Mouse (Mus musculus): ENCODE data around the gene Slc38a9. TPM values are rescaled to one million over a fixed set of nuclear protein-coding genes. Genes with fewer than 3 reads are reported as not detected.

Slc38a9 gene
- polyA plus RNA-seq, 1 experiment from 2014 or later = 13.7 TPM

DNA sequence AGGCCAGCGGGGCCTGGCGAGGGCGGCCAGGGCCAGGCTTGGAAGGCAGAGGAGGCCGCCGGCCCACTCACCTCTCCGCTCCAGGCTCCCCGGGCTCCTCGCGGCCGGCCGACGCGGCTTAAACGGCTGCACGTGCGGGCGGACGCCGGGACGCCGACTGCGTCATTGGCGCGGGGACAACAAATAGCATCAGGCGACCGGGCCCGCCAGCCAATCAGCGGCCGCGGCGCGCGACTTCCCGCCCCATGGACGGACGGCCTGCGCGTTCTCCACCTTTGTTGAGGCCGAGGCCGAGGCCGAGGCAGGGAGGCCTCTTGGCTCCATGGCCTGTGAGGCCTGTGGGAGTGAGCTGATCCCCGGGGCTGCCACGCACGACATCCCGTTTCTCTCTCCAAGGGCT lies 8.3 kb upstream of the Slc38a9 start, which contains the start of gene Ddx4:
Ddx4 (minus strand) TSS at position 271 of the 400 bp plus-strand sequence.
- H3K36me3 ChIP-seq = no peaks in the 10 kb centered on the region
- ATAC-seq (ENCODE audit: borderline replicate concordance, extremely low read depth, low FRiP score, low TSS enrichment) = no peak
- H3K9ac ChIP-seq = no peak within 1 kb of the TSS
- H3K4me1 ChIP-seq = no peaks in the 10 kb centered on the region
- WGBS = 60% methylated on average over 45 of the region's 45 CpGs
- H3K27me3 ChIP-seq = no peaks in the 10 kb centered on the region
- H3K9me3 ChIP-seq = no peaks in the 10 kb centered on the region
- H3K27ac ChIP-seq = no peak within 1 kb of the TSS
- no peak within 1 kb of the TSS for H3K4me2 ChIP-seq
- no peak within 1 kb of the TSS for H3K4me3 ChIP-seq

- Histone ChIP-seq H3K4me2 (peak overlapping the region; percentile 82), H3K9ac (0 out of 2 replicates have a peak overlapping the region, but pooled peaks have one; percentile 19), H3K36me3 (no peaks in the 10 kb centered on the region), H3K9me3 (no peaks in the 10 kb centered on the region), H3K4me1 (peaks cover 8% of the 10 kb centered on the region; the same call in 1 of the 2 replicates), H3K27ac (no peak overlapping the region), H3K4me3 (peak overlapping the region; percentile 64), H3K27me3 (no peaks in the 10 kb centered on the region)
- WGBS = 2% methylated on average over 10 of the region's 10 CpGs
- ATAC-seq (ENCODE audit: borderline replicate concordance, extremely low read depth, low FRiP score, low TSS enrichment) = peak; percentile 21; the same call in 1 of the 2 replicates
These were observed 471 bp upstream of the Slc38a9 start for GRCm38 (mm10) chr13:112659986-112660573.

DNA sequence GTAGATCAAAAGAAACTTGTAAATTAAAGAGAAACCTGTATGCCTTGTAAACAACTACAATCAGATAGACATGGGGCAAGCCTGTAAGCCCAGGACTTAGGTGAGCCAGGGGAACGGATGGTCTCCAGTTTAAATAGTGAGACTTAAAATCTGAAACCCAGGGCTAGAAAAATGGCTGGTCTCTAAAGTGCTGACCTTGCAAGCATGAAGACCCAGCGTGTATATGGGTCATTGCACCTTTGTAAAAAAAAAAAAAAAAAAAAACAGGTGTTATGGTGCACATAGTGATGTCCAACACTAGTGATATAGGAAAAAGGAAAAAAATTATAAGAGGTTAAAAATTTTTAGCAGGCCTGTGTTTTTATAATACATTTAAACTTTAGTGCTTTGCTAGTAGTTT lies 1.1 kb downstream of the Slc38a9 start:
- Histone ChIP-seq H3K4me2 (peak overlapping the region; percentile 82), H3K9ac (no peak overlapping the region), H3K9me3 (no peaks in the 10 kb centered on the region), H3K27ac (no peak overlapping the region), H3K4me3 (0 out of 2 replicates have a peak overlapping the region, but pooled peaks have one; percentile 64), H3K4me1 (peaks cover 8% of the 10 kb centered on the region; the same call in 1 of the 2 replicates), H3K27me3 (no peaks in the 10 kb centered on the region), H3K36me3 (no peaks in the 10 kb centered on the region)
- ATAC-seq (ENCODE audit: borderline replicate concordance, extremely low read depth, low FRiP score, low TSS enrichment) = no peak
- 79% methylated on average over 2 of the region's 2 CpGs for WGBS

DNA sequence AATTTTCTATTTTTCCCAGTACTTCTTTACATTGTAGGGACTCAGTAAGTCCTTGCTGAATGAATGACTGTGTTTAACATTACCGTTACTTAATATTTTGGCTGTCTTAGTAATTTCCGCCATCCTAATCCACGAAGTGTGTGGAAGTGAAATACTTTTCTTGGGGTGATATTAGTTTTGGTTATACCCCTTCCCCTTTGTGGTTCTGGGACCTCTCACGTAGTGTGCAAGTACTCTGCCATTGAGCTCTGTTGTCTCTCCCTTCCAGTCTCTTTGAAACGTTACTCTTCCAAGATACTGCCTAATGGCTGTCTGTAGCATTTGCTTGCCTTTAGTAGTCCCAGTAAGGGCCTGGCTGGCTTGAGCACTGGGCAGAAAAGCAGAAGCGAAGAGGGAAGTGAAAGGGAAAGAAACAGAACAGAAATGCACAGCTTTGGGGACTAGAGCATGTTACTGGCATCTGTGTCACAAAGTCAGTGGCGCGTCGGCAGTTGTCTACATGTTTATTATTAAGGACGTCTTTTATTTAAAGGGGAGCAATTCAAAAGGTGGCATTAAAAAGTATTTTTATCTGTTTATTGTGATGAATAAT lies 6.0 kb downstream of the Slc38a9 start:
- no peak overlapping the region for H3K4me3 ChIP-seq
- H3K4me2 ChIP-seq = no peak overlapping the region
- ATAC-seq (ENCODE audit: borderline replicate concordance, extremely low read depth, low FRiP score, low TSS enrichment) = no peak
- no peak overlapping the region for H3K9ac ChIP-seq
- no peaks in the 10 kb centered on the region for H3K4me1 ChIP-seq
- WGBS = 82% methylated on average over 10 of the region's 10 CpGs
- H3K27me3 ChIP-seq = no peaks in the 10 kb centered on the region
- H3K9me3 ChIP-seq = no peaks in the 10 kb centered on the region
- H3K36me3 ChIP-seq = no peaks in the 10 kb centered on the region
- H3K27ac ChIP-seq = no peak overlapping the region

DNA sequence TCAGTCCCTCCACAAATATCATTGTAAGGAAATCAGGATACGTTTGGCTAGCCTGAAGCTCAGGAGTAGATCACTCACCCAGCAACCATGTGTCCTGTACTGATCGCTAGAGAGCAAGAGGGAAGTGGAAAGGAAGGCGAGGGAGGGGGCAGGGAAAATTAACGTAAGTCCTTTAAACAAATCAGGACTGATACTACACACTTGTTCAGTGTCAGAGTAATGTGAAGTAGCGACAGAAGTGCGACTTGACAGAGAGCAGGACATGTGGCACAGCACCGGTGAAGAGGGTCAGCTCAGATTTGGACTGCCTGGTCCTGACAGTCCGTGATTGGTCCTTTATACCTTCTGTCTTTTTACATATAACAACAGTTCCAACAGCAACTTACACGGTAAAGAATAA lies 6.7 kb downstream of the Slc38a9 start:
- Histone ChIP-seq H3K9me3 (no peaks in the 10 kb centered on the region), H3K4me2 (no peak overlapping the region)

GRCm38 (mm10) chr13:112671708-112672107 lies 11.2 kb downstream of the Slc38a9 start:
- no peaks in the 10 kb centered on the region for H3K4me1 ChIP-seq
- H3K9me3 ChIP-seq = no peaks in the 10 kb centered on the region
- H3K36me3 ChIP-seq = no peaks in the 10 kb centered on the region
- no peak for ATAC-seq (ENCODE audit: borderline replicate concordance, extremely low read depth, low FRiP score, low TSS enrichment)
- H3K4me3 ChIP-seq = no peak overlapping the region
- no peak overlapping the region for H3K27ac ChIP-seq
- WGBS = 49% methylated on average over 13 of the region's 13 CpGs
- H3K4me2 ChIP-seq = no peak overlapping the region
- H3K27me3 ChIP-seq = no peaks in the 10 kb centered on the region
- H3K9ac ChIP-seq = no peak overlapping the region

More for the DNA sequence above, 6.7 kb downstream of the Slc38a9 start:
- Histone ChIP-seq H3K36me3 (no peaks in the 10 kb centered on the region), H3K4me3 (no peak overlapping the region), H3K9ac (no peak overlapping the region), H3K27ac (no peak overlapping the region), H3K27me3 (no peaks in the 10 kb centered on the region), H3K4me1 (no peaks in the 10 kb centered on the region)
- ATAC-seq (ENCODE audit: borderline replicate concordance, extremely low read depth, low FRiP score, low TSS enrichment) = no peak
- WGBS = 55% methylated on average over 9 of the region's 9 CpGs

DNA sequence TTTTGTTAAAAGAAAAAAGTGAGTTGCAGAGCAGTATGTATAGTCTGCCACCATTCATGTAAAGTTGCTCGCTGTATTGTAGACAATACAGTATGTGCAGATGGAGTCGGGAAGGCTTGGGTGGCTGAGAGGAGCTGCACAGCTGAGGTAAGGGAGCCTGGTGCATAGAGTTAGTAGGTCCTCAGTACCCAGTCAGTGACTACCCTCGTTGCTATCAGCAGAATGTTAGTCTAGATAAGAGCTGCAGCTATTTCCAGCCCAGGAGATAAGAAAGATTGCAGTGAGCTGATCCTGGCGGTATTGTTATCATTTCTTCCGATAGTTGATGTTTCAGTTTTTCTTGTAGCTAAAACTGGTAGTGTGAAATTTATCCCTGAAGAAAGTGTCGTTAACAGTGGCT lies 12.2 kb downstream of the Slc38a9 start:
- Histone ChIP-seq H3K27me3 (no peaks in the 10 kb centered on the region), H3K9ac (no peak overlapping the region), H3K9me3 (no peaks in the 10 kb centered on the region), H3K4me1 (no peaks in the 10 kb centered on the region), H3K4me2 (no peak overlapping the region), H3K36me3 (no peaks in the 10 kb centered on the region), H3K27ac (no peak overlapping the region), H3K4me3 (no peak overlapping the region)
- ATAC-seq (ENCODE audit: borderline replicate concordance, extremely low read depth, low FRiP score, low TSS enrichment) = no peak
- WGBS = 47% methylated on average over 6 of the region's 6 CpGs

DNA sequence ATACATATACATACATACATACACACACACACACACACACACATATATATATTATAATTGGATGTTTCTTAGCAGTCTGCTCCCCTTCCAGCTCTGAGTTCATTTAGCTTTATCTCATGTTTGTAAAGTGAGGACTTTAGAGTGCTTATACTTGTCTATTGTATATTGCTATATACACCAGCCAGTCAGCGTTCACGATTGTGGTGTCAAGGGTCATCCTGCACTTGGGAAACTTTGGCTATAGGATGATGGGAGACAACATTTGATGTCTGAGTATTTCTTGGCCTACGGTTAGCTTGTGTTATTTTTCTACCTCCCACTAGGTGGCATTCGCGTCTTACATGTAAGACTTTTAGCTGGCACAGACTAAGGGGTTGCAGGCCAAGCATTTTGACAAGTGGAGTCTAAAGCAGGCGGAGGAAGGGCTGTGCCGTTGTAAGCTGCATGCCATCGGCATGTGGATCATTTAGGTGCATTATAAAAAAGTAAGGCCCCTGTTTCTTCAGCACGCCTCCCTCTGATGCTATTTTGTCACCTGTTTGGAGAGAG lies 13.4 kb downstream of the Slc38a9 start:
- 11% methylated on average over 9 of the region's 9 CpGs for WGBS

DNA sequence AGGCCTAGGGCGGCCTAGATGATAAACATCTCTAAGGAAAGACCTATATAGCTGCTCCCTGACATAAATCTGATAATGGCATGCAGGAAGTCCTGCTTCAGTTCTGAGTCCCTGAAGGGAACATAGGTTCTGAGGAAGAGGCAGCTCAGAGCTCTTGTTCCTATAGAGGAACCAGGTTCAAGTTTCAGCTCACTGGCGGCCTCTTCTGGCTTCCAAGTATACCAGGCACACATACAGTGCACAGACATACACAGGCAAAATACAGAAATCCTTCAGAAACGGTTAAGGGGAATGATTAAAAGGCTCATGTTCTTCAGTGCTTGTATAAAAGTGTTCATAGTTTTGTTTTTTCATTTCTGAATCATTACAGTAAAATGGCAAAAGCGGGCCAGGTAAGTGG lies 17.6 kb downstream of the Slc38a9 start:
- H3K9ac ChIP-seq = no peak overlapping the region
- no peaks in the 10 kb centered on the region for H3K4me1 ChIP-seq
- H3K27ac ChIP-seq = no peak overlapping the region
- H3K27me3 ChIP-seq = no peaks in the 10 kb centered on the region
- WGBS = 82% methylated on average over 4 of the region's 4 CpGs
- H3K4me2 ChIP-seq = no peak overlapping the region
- no peaks in the 10 kb centered on the region for H3K9me3 ChIP-seq
- no peak for ATAC-seq (ENCODE audit: borderline replicate concordance, extremely low read depth, low FRiP score, low TSS enrichment)
- H3K36me3 ChIP-seq = no peaks in the 10 kb centered on the region
- no peak overlapping the region for H3K4me3 ChIP-seq

More for the DNA sequence above, 13.4 kb downstream of the Slc38a9 start:
- no peak overlapping the region for H3K27ac ChIP-seq
- H3K27me3 ChIP-seq = no peaks in the 10 kb centered on the region
- H3K9ac ChIP-seq = no peak overlapping the region
- H3K4me3 ChIP-seq = no peak overlapping the region
- peak; percentile 79 for ATAC-seq (ENCODE audit: borderline replicate concordance, extremely low read depth, low FRiP score, low TSS enrichment)
- H3K4me1 ChIP-seq = no peaks in the 10 kb centered on the region
- no peaks in the 10 kb centered on the region for H3K9me3 ChIP-seq
- H3K36me3 ChIP-seq = no peaks in the 10 kb centered on the region
- H3K4me2 ChIP-seq = no peak overlapping the region

DNA sequence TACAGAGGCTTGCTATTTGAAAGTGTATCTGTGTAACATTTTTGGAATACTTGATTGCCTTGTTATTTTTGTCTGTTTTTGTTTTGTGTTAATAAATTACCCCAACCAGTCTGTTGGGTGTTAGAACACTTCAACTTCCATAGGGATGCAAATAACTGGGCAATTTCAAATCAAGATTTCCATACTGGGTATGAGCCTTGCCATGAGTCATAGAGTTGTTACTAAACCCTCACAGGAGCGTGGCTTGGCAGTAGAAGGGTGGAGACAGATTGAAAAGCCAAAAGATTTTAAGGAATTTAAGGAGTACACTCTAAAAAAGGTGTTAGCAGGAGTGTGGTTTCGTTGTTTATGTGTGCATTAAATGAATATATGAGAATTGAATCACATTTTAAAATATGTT lies 22.8 kb downstream of the Slc38a9 start:
- Histone ChIP-seq H3K4me1 (no peaks in the 10 kb centered on the region), H3K9me3 (no peaks in the 10 kb centered on the region), H3K27ac (no peak overlapping the region), H3K36me3 (no peaks in the 10 kb centered on the region), H3K4me3 (no peak overlapping the region), H3K9ac (no peak overlapping the region), H3K27me3 (no peaks in the 10 kb centered on the region), H3K4me2 (no peak overlapping the region)
- ATAC-seq (ENCODE audit: borderline replicate concordance, extremely low read depth, low FRiP score, low TSS enrichment) = no peak
- 63% methylated on average over 2 of the region's 2 CpGs for WGBS

DNA sequence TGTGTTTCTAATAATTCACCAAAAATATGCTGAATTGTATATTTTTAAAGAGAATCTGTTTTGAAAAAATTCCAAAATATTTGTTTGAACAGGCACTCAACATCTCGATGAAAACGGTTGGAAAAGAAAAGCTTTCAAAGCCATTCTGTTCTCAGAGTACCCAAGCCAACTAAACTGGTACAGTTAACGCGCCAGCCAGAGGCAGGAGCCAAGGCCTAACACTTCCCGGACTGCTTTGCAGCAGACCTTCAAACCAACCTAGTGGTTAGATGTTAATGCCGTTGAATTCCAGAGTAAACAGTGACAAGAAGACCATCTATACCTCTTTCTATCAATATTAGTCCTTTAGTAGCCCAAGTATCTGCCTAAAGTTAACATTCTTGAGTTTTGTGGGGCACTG lies 23.4 kb downstream of the Slc38a9 start:
- no peak overlapping the region for H3K9ac ChIP-seq
- H3K4me3 ChIP-seq = no peak overlapping the region
- no peaks in the 10 kb centered on the region for H3K27me3 ChIP-seq
- H3K9me3 ChIP-seq = no peaks in the 10 kb centered on the region
- no peaks in the 10 kb centered on the region for H3K36me3 ChIP-seq
- H3K27ac ChIP-seq = no peak overlapping the region
- no peak for ATAC-seq (ENCODE audit: borderline replicate concordance, extremely low read depth, low FRiP score, low TSS enrichment)
- no peaks in the 10 kb centered on the region for H3K4me1 ChIP-seq
- no peak overlapping the region for H3K4me2 ChIP-seq
- WGBS = 58% methylated on average over 6 of the region's 6 CpGs

DNA sequence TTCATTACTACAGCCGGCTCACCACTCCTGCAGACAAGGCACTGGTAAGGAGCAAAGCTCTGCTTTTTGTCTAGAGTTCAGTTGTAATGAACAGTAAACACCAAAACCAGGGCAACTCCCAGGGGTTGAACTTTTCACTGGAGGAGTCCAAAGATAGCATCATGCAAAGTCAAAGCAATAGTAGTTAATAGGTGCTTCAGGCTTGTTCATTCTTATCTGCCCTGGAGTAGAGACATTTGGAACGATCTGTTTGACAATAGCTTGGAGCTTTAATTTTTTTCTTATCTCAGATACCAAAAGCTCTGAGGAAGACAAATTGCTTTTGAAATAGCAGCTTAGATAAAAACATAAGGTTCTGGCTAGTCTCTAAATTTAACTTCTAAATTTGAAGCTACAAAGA lies 25.6 kb downstream of the Slc38a9 start:
- Histone ChIP-seq H3K9me3 (no peaks in the 10 kb centered on the region), H3K27me3 (no peaks in the 10 kb centered on the region), H3K27ac (no peak overlapping the region), H3K4me2 (no peak overlapping the region), H3K4me3 (no peak overlapping the region), H3K9ac (no peak overlapping the region), H3K4me1 (no peaks in the 10 kb centered on the region), H3K36me3 (no peaks in the 10 kb centered on the region)
- ATAC-seq (ENCODE audit: borderline replicate concordance, extremely low read depth, low FRiP score, low TSS enrichment) = no peak
- WGBS = 41% methylated on average over 2 of the region's 2 CpGs
